In genomic region chr3:155723011-155723510, GRCm38 (mm10) we compare ENCODE assay signal across 18 mouse cellular contexts.
A peak's percentile ranks its signal among the peaks of the same experiment; 100 is the strongest.
DNase-seq lines count a peak whose midpoint lies in the region; TF ChIP-seq lines count a peak whose summit lies in the region.
"Had no signal": no experiment of that assay in that cellular context is flagged by ENCODE, and none has a peak within 500 bp of the region (broad histone marks: within the 10 kb centered on the region; RNA-seq: fewer than 3 reads in every experiment).

No protein-coding gene starts in this region.

- TF ChIP-seq POLR2A in embryonic fibroblast, embryonic 13.5 days (IDR thresholded peaks at IDR 0.05; ENCODE audit: low read depth, low read length), result no peak

- no peak overlapping the region for H3K4me3 ChIP-seq in embryonic fibroblast, embryonic 13.5 days (ENCODE audit: insufficient read depth, low read length)
- H3K4me3 ChIP-seq: embryonic facial prominence, embryonic 13.5 days; embryonic facial prominence, embryonic 15.5 days; forebrain, embryonic 13.5 days; forebrain, embryonic 15.5 days had no signal

- peak overlapping the region; percentile 89 for H3K27ac ChIP-seq in embryonic fibroblast, embryonic 13.5 days (ENCODE audit: insufficient read depth, low read length)
- H3K27ac ChIP-seq: embryonic facial prominence, embryonic 13.5 days; embryonic facial prominence, embryonic 15.5 days; forebrain, embryonic 13.5 days; forebrain, embryonic 15.5 days had no signal

- no peaks in the 10 kb centered on the region for H3K4me1 ChIP-seq in embryonic fibroblast, embryonic 13.5 days (ENCODE audit: control insufficient read depth, insufficient read depth, low read length)
- H3K4me1 ChIP-seq: embryonic facial prominence, embryonic 13.5 days; embryonic facial prominence, embryonic 15.5 days; forebrain, embryonic 13.5 days; forebrain, embryonic 15.5 days had no signal

- peak; percentile 62 for DNase-seq in retina, postnatal 1 day
- DNase-seq in retina, embryonic 14.5 days (ENCODE audit: low spot score), result no peak
- DNase-seq in 3T3-L1 (ENCODE audit: low read depth, low spot score), result peak; percentile 59
- no peak for DNase-seq in adrenal gland, adult 8-10 months
- DNase-seq: adrenal gland, postnatal 10 days; adrenal gland, postnatal 25 days; cerebellum, adult 11 months; cerebellum, adult 18-20 months; cerebellum, adult 8-10 months; cerebellum, adult 9-11 months; cerebellum, postnatal 36 days; embryo, embryonic 11 days; forebrain, postnatal 0 days had no signal

- TF ChIP-seq CTCF in embryonic fibroblast, embryonic 13.5 days (IDR thresholded peaks at IDR 0.05; ENCODE audit: borderline replicate concordance, insufficient read depth, low read length), result no peak

Comparison
In these comparisons a context has a peak if more than half of its experiments do, and no peak if none do; other contexts are left out.
1. DNase-seq: peak in retina, postnatal 1 day (single experiment) and 3T3-L1 (single experiment); none in retina, embryonic 14.5 days (single experiment) and adrenal gland, adult 8-10 months (single experiment).